Mouse (Mus musculus): Measurements from ENCODE around the gene Brd2.
A peak's percentile ranks its signal among the peaks of the same experiment; 100 is the strongest.

Brd2 gene

DNA sequence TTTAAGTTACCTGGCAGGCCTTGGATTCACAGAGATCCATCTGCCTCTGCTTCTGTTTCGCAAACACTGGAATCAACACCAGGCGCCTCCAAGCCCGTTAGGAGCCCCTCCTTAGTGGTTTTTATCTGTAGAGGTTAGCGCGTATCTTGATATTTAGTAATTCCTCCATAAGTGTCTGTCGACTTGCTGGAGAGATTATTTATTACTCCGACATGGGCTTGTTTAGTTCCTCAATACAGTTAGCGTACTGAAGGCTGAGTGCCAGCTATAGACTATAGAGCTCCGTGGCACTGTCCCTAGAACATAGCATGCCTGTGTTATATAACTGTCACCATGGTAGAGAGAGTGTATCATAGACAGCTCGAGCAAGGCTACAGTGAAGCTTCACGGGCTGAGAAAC lies 34.3 kb downstream of the Brd2 start:
- no peak for DNase-seq (ENCODE audit: low spot score in 2 of 2)

DNA sequence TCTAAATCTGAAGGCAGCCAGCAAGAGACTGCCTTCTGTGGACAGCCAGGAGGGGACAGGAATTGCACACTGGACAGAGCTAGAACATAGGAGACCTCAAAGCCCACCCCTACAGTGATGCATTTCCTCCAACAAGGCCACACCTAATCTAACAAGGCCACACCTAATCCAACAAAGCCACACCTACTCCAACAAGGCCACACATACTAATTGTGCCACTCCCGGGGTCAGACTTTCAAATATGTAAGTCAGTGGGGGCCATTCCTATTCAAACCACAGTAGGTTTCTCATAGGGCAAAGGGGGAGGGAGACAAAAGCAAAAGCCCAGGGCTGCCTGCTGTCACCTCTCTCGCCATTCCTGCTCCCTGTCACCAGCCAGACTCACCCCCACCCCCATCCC lies 35.0 kb downstream of the Brd2 start:
- no peak for DNase-seq (ENCODE audit: low spot score in 2 of 2)

GRCm38 (mm10) chr17:34083104-34083503 lies 39.3 kb downstream of the Brd2 start:
- no peak for DNase-seq (ENCODE audit: low spot score in 2 of 2)

- no peak for DNase-seq (ENCODE audit: low spot score in 2 of 2)
These were observed 42.8 kb downstream of the Brd2 start for GRCm38 (mm10) chr17:34079621-34080020.

GRCm38 (mm10) chr17:34079002-34079401 lies 43.4 kb downstream of the Brd2 start:
- no peak for DNase-seq (ENCODE audit: low spot score in 2 of 2)

- DNase-seq (ENCODE audit: low spot score in 2 of 2): no peak
These were observed 44.3 kb downstream of the Brd2 start for GRCm38 (mm10) chr17:34078148-34078547.

GRCm38 (mm10) chr17:34077549-34077948 lies 44.9 kb downstream of the Brd2 start:
- DNase-seq (ENCODE audit: low spot score in 2 of 2): peak; percentile 28 to 33

- DNase-seq (ENCODE audit: low spot score in 2 of 2): peak; percentile 24 to 61
These were observed 47.2 kb downstream of the Brd2 start for GRCm38 (mm10) chr17:34075271-34075670.

GRCm38 (mm10) chr17:34072091-34072490 lies 50.3 kb downstream of the Brd2 start:
- no peak for DNase-seq (ENCODE audit: low spot score in 2 of 2)

GRCm38 (mm10) chr17:34068864-34069263 lies 53.6 kb downstream of the Brd2 start:
- no peak for DNase-seq (ENCODE audit: low spot score in 2 of 2)
